Mouse (Mus musculus): Measurements from ENCODE around the gene Dapk2. TPM values are rescaled to one million over a fixed set of nuclear protein-coding genes. Genes with fewer than 3 reads are reported as not detected.
A peak's percentile ranks its signal among the peaks of the same experiment; 100 is the strongest.

Dapk2 gene
- polyA plus RNA-seq, 1 experiment from 2014 or later, result 8.1 TPM

- 52% methylated on average over 12 of the region's 12 CpGs for WGBS
Measured at GRCm38 (mm10) chr9:66171275-66171921, 13.4 kb downstream of the Dapk2 start.

GRCm38 (mm10) chr9:66173316-66173855 lies 15.4 kb downstream of the Dapk2 start:
- ATAC-seq (ENCODE audit: insufficient number of reproducible peaks, low FRiP score), result no peak
- H3K36me3 ChIP-seq, result no peaks in the 10 kb centered on the region

More at GRCm38 (mm10) chr9:66171275-66171921, 13.4 kb downstream of the Dapk2 start:
- H3K4me2 ChIP-seq, result no peak overlapping the region
- no peak overlapping the region for H3K27ac ChIP-seq (ENCODE audit: poor library complexity, severe bottlenecking)
- no peaks in the 10 kb centered on the region for H3K27me3 ChIP-seq (replicated peaks)
- no peak overlapping the region for H3K9ac ChIP-seq
- H3K36me3 ChIP-seq, result no peaks in the 10 kb centered on the region
- no peaks in the 10 kb centered on the region for H3K9me3 ChIP-seq (replicated peaks)
- H3K4me3 ChIP-seq, result no peak overlapping the region
- no peak for ATAC-seq (ENCODE audit: insufficient number of reproducible peaks, low FRiP score)
- H3K4me1 ChIP-seq (replicated peaks), result peaks cover 38% of the 10 kb centered on the region

GRCm38 (mm10) chr9:66174985-66175384 lies 17.0 kb downstream of the Dapk2 start:
- no peak overlapping the region for H3K9ac ChIP-seq
- no peaks in the 10 kb centered on the region for H3K36me3 ChIP-seq
- no peaks in the 10 kb centered on the region for H3K27me3 ChIP-seq (replicated peaks)
- peak; percentile 77 for ATAC-seq (ENCODE audit: insufficient number of reproducible peaks, low FRiP score)
- H3K4me3 ChIP-seq, result no peak overlapping the region
- whole genome bisulfite sequencing, result 93% methylated on average over 3 of the region's 3 CpGs
- H3K4me1 ChIP-seq (replicated peaks), result peaks cover 21% of the 10 kb centered on the region
- no peak overlapping the region for H3K4me2 ChIP-seq
- no peaks in the 10 kb centered on the region for H3K9me3 ChIP-seq (replicated peaks)
- H3K27ac ChIP-seq (ENCODE audit: poor library complexity, severe bottlenecking), result no peak overlapping the region

More at GRCm38 (mm10) chr9:66173316-66173855, 15.4 kb downstream of the Dapk2 start:
- Histone ChIP-seq H3K27me3 (replicated peaks) (no peaks in the 10 kb centered on the region), H3K27ac (ENCODE audit: poor library complexity, severe bottlenecking) (no peak overlapping the region), H3K4me3 (no peak overlapping the region), H3K9me3 (replicated peaks) (no peaks in the 10 kb centered on the region), H3K9ac (no peak overlapping the region), H3K4me1 (replicated peaks) (peaks cover 28% of the 10 kb centered on the region), H3K4me2 (no peak overlapping the region)
- WGBS, result 92% methylated on average over 5 of the region's 5 CpGs

GRCm38 (mm10) chr9:66177975-66178374 lies 20.0 kb downstream of the Dapk2 start:
- H3K4me1 ChIP-seq (replicated peaks), result peaks cover 32% of the 10 kb centered on the region
- H3K4me2 ChIP-seq, result no peak overlapping the region
- no peaks in the 10 kb centered on the region for H3K9me3 ChIP-seq (replicated peaks)
- 56% methylated on average over 1 of the region's 1 CpGs for WGBS
- H3K9ac ChIP-seq, result no peak overlapping the region
- H3K27ac ChIP-seq (ENCODE audit: poor library complexity, severe bottlenecking), result no peak overlapping the region
- no peaks in the 10 kb centered on the region for H3K36me3 ChIP-seq
- H3K4me3 ChIP-seq, result no peak overlapping the region
- no peaks in the 10 kb centered on the region for H3K27me3 ChIP-seq (replicated peaks)
- ATAC-seq (ENCODE audit: insufficient number of reproducible peaks, low FRiP score), result no peak

GRCm38 (mm10) chr9:66179795-66180194 lies 21.8 kb downstream of the Dapk2 start:
- Histone ChIP-seq H3K4me2 (no peak overlapping the region), H3K9me3 (replicated peaks) (no peaks in the 10 kb centered on the region), H3K4me3 (no peak overlapping the region), H3K36me3 (no peaks in the 10 kb centered on the region), H3K27me3 (replicated peaks) (no peaks in the 10 kb centered on the region), H3K9ac (no peak overlapping the region), H3K4me1 (replicated peaks) (peaks cover 32% of the 10 kb centered on the region), H3K27ac (ENCODE audit: poor library complexity, severe bottlenecking) (no peak overlapping the region)
- ATAC-seq (ENCODE audit: insufficient number of reproducible peaks, low FRiP score), result peak; percentile 20; the same call in 1 of the 2 replicates
- 33% methylated on average over 6 of the region's 6 CpGs for WGBS

GRCm38 (mm10) chr9:66181126-66181825 lies 23.3 kb downstream of the Dapk2 start:
- WGBS, result 47% methylated on average over 4 of the region's 4 CpGs

GRCm38 (mm10) chr9:66181826-66182678 lies 24.0 kb downstream of the Dapk2 start:
- no peaks in the 10 kb centered on the region for H3K27me3 ChIP-seq (replicated peaks)

More at GRCm38 (mm10) chr9:66181126-66181825, 23.3 kb downstream of the Dapk2 start:
- peak; percentile 82 for ATAC-seq (ENCODE audit: insufficient number of reproducible peaks, low FRiP score)
- Histone ChIP-seq H3K4me2 (peak overlapping the region; percentile 6), H3K9me3 (replicated peaks) (no peaks in the 10 kb centered on the region), H3K4me1 (replicated peaks) (peaks cover 32% of the 10 kb centered on the region), H3K27ac (ENCODE audit: poor library complexity, severe bottlenecking) (peak overlapping the region; percentile 67), H3K4me3 (no peak overlapping the region), H3K9ac (no peak overlapping the region), H3K27me3 (replicated peaks) (no peaks in the 10 kb centered on the region), H3K36me3 (no peaks in the 10 kb centered on the region)

GRCm38 (mm10) chr9:66182679-66182993 lies 24.6 kb downstream of the Dapk2 start:
- no peaks in the 10 kb centered on the region for H3K36me3 ChIP-seq
- no peaks in the 10 kb centered on the region for H3K27me3 ChIP-seq (replicated peaks)
- no peak overlapping the region for H3K9ac ChIP-seq
- H3K27ac ChIP-seq (ENCODE audit: poor library complexity, severe bottlenecking), result peak overlapping the region; percentile 67
- H3K9me3 ChIP-seq (replicated peaks), result no peaks in the 10 kb centered on the region
- H3K4me3 ChIP-seq, result no peak overlapping the region
- ATAC-seq (ENCODE audit: insufficient number of reproducible peaks, low FRiP score), result peak; percentile 41; the same call in 1 of the 2 replicates
- WGBS, result 52% methylated on average over 3 of the region's 3 CpGs
- H3K4me2 ChIP-seq, result peak overlapping the region; percentile 6
- peaks cover 37% of the 10 kb centered on the region for H3K4me1 ChIP-seq (replicated peaks)

More at GRCm38 (mm10) chr9:66181826-66182678, 24.0 kb downstream of the Dapk2 start:
- peak; percentile 89 for ATAC-seq (ENCODE audit: insufficient number of reproducible peaks, low FRiP score)
- Histone ChIP-seq H3K27ac (ENCODE audit: poor library complexity, severe bottlenecking) (peak overlapping the region; percentile 67), H3K4me2 (peak overlapping the region; percentile 6), H3K9ac (no peak overlapping the region), H3K36me3 (no peaks in the 10 kb centered on the region), H3K4me1 (replicated peaks) (peaks cover 37% of the 10 kb centered on the region), H3K4me3 (no peak overlapping the region), H3K9me3 (replicated peaks) (no peaks in the 10 kb centered on the region)
- WGBS, result 12% methylated on average over 11 of the region's 11 CpGs

GRCm38 (mm10) chr9:66183023-66183422 lies 25.0 kb downstream of the Dapk2 start:
- 59% methylated on average over 3 of the region's 3 CpGs for WGBS
- H3K27ac ChIP-seq (ENCODE audit: poor library complexity, severe bottlenecking), result no peak overlapping the region; the same call in 1 of the 2 replicates

GRCm38 (mm10) chr9:66184572-66184971 lies 26.5 kb downstream of the Dapk2 start:
- Histone ChIP-seq H3K9me3 (replicated peaks) (no peaks in the 10 kb centered on the region), H3K9ac (no peak overlapping the region)
- 63% methylated on average over 5 of the region's 5 CpGs for WGBS

More at GRCm38 (mm10) chr9:66183023-66183422, 25.0 kb downstream of the Dapk2 start:
- Histone ChIP-seq H3K36me3 (no peaks in the 10 kb centered on the region), H3K9me3 (replicated peaks) (no peaks in the 10 kb centered on the region), H3K27me3 (replicated peaks) (no peaks in the 10 kb centered on the region), H3K4me3 (no peak overlapping the region), H3K9ac (no peak overlapping the region), H3K4me1 (replicated peaks) (peaks cover 37% of the 10 kb centered on the region), H3K4me2 (no peak overlapping the region)
- no peak for ATAC-seq (ENCODE audit: insufficient number of reproducible peaks, low FRiP score)

More at GRCm38 (mm10) chr9:66184572-66184971, 26.5 kb downstream of the Dapk2 start:
- ATAC-seq (ENCODE audit: insufficient number of reproducible peaks, low FRiP score), result no peak
- H3K36me3 ChIP-seq, result no peaks in the 10 kb centered on the region
- H3K4me2 ChIP-seq, result no peak overlapping the region
- H3K4me1 ChIP-seq (replicated peaks), result peaks cover 39% of the 10 kb centered on the region
- no peak overlapping the region for H3K4me3 ChIP-seq
- no peak overlapping the region for H3K27ac ChIP-seq (ENCODE audit: poor library complexity, severe bottlenecking)
- no peaks in the 10 kb centered on the region for H3K27me3 ChIP-seq (replicated peaks)
